Mouse (Mus musculus) CH12.LX (cell line): ENCODE data around the gene Cap2. TPM values are rescaled to one million over a fixed set of nuclear protein-coding genes. Genes with fewer than 3 reads are reported as not detected.

Experiments
- DNase-seq: peaks from one replicate; pipeline ENCODE4 v3.0.0-alpha.2; 2013; ENCODE audit errors: extremely low read depth
- H3K27ac ChIP-seq: 2 replicates; pipeline ENCODE4 v1.5.1; 2012; ENCODE audit warnings: low read depth, mild to moderate bottlenecking, control low read depth, moderate library complexity; ENCODE audit not compliant: insufficient read depth
- H3K27me3 ChIP-seq: replicated peaks from 2 replicates; pipeline ENCODE3; 2012; ENCODE audit warnings: inconsistent platforms
- H3K36me3 ChIP-seq, 2 experiments: replicated peaks in 1 of 2; 2 replicates each; pipeline versions ENCODE3 to v1.6.1; 2012; ENCODE audit warnings: inconsistent platforms in 1 of 2, low read length in 1 of 2, mild to moderate bottlenecking in 1 of 2, mixed read lengths in 1 of 2, moderate library complexity in 1 of 2; ENCODE audit not compliant: control insufficient read depth in 1 of 2, insufficient read depth in 1 of 2
- H3K4me1 ChIP-seq, 2 experiments: 2 replicates each; pipeline ENCODE4 v1.6.1; 2012; ENCODE audit warnings: inconsistent platforms in 1 of 2, moderate library complexity in 1 of 2; ENCODE audit not compliant: insufficient read depth in 2 of 2, control insufficient read depth in 1 of 2
- H3K4me2 ChIP-seq: 2 replicates; pipeline ENCODE4 v1.6.1; 2012; ENCODE audit warnings: low read depth, mild to moderate bottlenecking, control low read depth; ENCODE audit not compliant: poor library complexity, insufficient read depth, severe bottlenecking
- H3K4me3 ChIP-seq, 3 experiments: fragments of 150-350 bp in 1 of 3; sonication (generic) in 1 of 3; replicated peaks in 1 of 3; 2 replicates each; pipeline versions ENCODE3 to v1.5.1; 2011 to 2012; ENCODE audit warnings: low read depth in 2 of 3, low read length in 2 of 3, mild to moderate bottlenecking in 2 of 3, moderate library complexity in 2 of 3, control low read depth in 1 of 3, improper control_type of control experiment in 1 of 3, inconsistent platforms in 1 of 3, mixed read lengths in 1 of 3; ENCODE audit not compliant: poor library complexity in 1 of 3
- H3K79me2 ChIP-seq: replicated peaks from 2 replicates; pipeline ENCODE4 v1.6.1; 2012; ENCODE audit warnings: mild to moderate bottlenecking, moderate library complexity; ENCODE audit not compliant: control insufficient read depth, poor library complexity, insufficient read depth, severe bottlenecking; ENCODE audit errors: extremely low read depth
- H3K9ac ChIP-seq: 2 replicates; pipeline ENCODE4 v1.6.1; 2012; ENCODE audit warnings: low read depth, mild to moderate bottlenecking, control low read depth, moderate library complexity; ENCODE audit not compliant: insufficient read depth
- H3K9me3 ChIP-seq: replicated peaks from 2 replicates; pipeline ENCODE3; 2012; ENCODE audit warnings: low read length, inconsistent platforms, mixed read lengths
- CHD1 ChIP-seq: IDR thresholded peaks from 2 replicates; pipeline ENCODE4 v1.6.1; 2012; ENCODE audit warnings: low read depth, low read length, improper control_type of control experiment, inconsistent platforms
- CHD2 ChIP-seq: IDR thresholded peaks from 2 replicates; pipeline ENCODE4 v1.6.1; 2011; ENCODE audit warnings: low read length, improper control_type of control experiment
- CTCF ChIP-seq, 2 experiments: IDR thresholded peaks in 1 of 2; conservative IDR thresholded peaks in 1 of 2; 2 replicates each; pipeline ENCODE4 v1.5.1; 2011 to 2012; ENCODE audit warnings: low read depth in 2 of 2, low read length in 2 of 2, improper control_type of control experiment in 1 of 2, inconsistent platforms in 1 of 2, mild to moderate bottlenecking in 1 of 2, moderate library complexity in 1 of 2
- E2F4 ChIP-seq: IDR thresholded peaks from 2 replicates; pipeline ENCODE4 v1.6.1; 2011; ENCODE audit warnings: low read depth, low read length, improper control_type of control experiment; ENCODE audit not compliant: insufficient replicate concordance
- EP300 ChIP-seq: IDR thresholded peaks from 2 replicates; pipeline ENCODE4 v1.6.1; 2011; ENCODE audit warnings: low read length, improper control_type of control experiment
- ETS1 ChIP-seq: conservative IDR thresholded peaks from 2 replicates; pipeline ENCODE4 v1.6.1; 2012; ENCODE audit warnings: low read depth, mild to moderate bottlenecking, inconsistent platforms, low read length, improper control_type of control experiment, moderate library complexity
- GABPA ChIP-seq: IDR thresholded peaks from 2 replicates; pipeline ENCODE4 v1.6.1; 2012; ENCODE audit warnings: low read depth, low read length, improper control_type of control experiment, inconsistent platforms; ENCODE audit not compliant: insufficient replicate concordance
- HCFC1 ChIP-seq: IDR thresholded peaks from 2 replicates; pipeline ENCODE4 v1.6.1; 2012; ENCODE audit warnings: low read depth, mild to moderate bottlenecking, inconsistent platforms, low read length, improper control_type of control experiment
- IRF4 ChIP-seq: IDR thresholded peaks from 2 replicates; pipeline ENCODE4 v1.6.1; 2014; ENCODE audit warnings: low read depth, mild to moderate bottlenecking, inconsistent platforms, low read length, improper control_type of control experiment
- JUN ChIP-seq: IDR thresholded peaks from 2 replicates; pipeline ENCODE4 v1.6.1; 2011; ENCODE audit warnings: low read depth, mild to moderate bottlenecking, low read length, improper control_type of control experiment, moderate library complexity; ENCODE audit not compliant: insufficient read depth
- MAZ ChIP-seq: IDR thresholded peaks from 2 replicates; pipeline ENCODE4 v1.6.1; 2012; ENCODE audit warnings: low read depth, mild to moderate bottlenecking, inconsistent platforms, low read length, improper control_type of control experiment, moderate library complexity
- MYC ChIP-seq: IDR thresholded peaks from 2 replicates; pipeline ENCODE4 v1.6.1; 2011; ENCODE audit warnings: low read depth, mild to moderate bottlenecking, improper control_type of control experiment, low read length
- NELFE ChIP-seq: IDR thresholded peaks from 2 replicates; pipeline ENCODE4 v1.6.1; 2011; ENCODE audit warnings: low read depth, low read length, improper control_type of control experiment
- NRF1 ChIP-seq: IDR thresholded peaks from 2 replicates; pipeline ENCODE4 v1.6.1; 2014; ENCODE audit warnings: low read depth, mild to moderate bottlenecking, inconsistent platforms, low read length, improper control_type of control experiment, moderate library complexity
- PAX5 ChIP-seq: IDR thresholded peaks from 2 replicates; pipeline ENCODE4 v1.6.1; 2012; ENCODE audit warnings: low read length, inconsistent platforms, mixed read lengths
- POLR2A ChIP-seq: IDR thresholded peaks from 2 replicates; pipeline ENCODE4 v1.6.1; 2011; ENCODE audit warnings: low read depth, mild to moderate bottlenecking, improper control_type of control experiment, low read length
- POLR2AphosphoS2 ChIP-seq: IDR thresholded peaks from 2 replicates; pipeline ENCODE4 v1.6.1; 2011; ENCODE audit warnings: low read depth, low read length, improper control_type of control experiment
- SIN3A ChIP-seq: IDR thresholded peaks from 2 replicates; pipeline ENCODE4 v1.6.1; 2012; ENCODE audit warnings: low read length, improper control_type of control experiment, inconsistent platforms
- SMC3 ChIP-seq: IDR thresholded peaks from 2 replicates; pipeline ENCODE4 v1.6.1; 2011; ENCODE audit warnings: low read depth, low read length, improper control_type of control experiment
- UBTF ChIP-seq: IDR thresholded peaks from 2 replicates; pipeline ENCODE4 v1.6.1; 2012; ENCODE audit warnings: low read depth, mild to moderate bottlenecking, inconsistent platforms, low read length, improper control_type of control experiment, moderate library complexity
- USF1 ChIP-seq: IDR thresholded peaks from 2 replicates; pipeline ENCODE4 v1.6.1; 2014; ENCODE audit warnings: low read depth, mild to moderate bottlenecking, inconsistent platforms, low read length, improper control_type of control experiment
- ZC3H11A ChIP-seq: IDR thresholded peaks from 2 replicates; pipeline ENCODE4 v1.6.1; 2012; ENCODE audit warnings: low read depth, mild to moderate bottlenecking, inconsistent platforms, low read length, improper control_type of control experiment
- ZMIZ1 ChIP-seq: IDR thresholded peaks from 2 replicates; pipeline ENCODE4 v1.6.1; 2012; ENCODE audit warnings: low read depth, mild to moderate bottlenecking, inconsistent platforms, low read length, improper control_type of control experiment
- ZNF384 ChIP-seq: IDR thresholded peaks from 2 replicates; pipeline ENCODE4 v1.6.1; 2012; ENCODE audit warnings: low read depth, low read length, improper control_type of control experiment, inconsistent platforms
- dilution Hi-C: fragments of 300-500 bp; cut with MboI; formaldehyde crosslinking; loops from 2 replicates; pipeline ENCODE4 v1.14.3; 2020; ENCODE audit warnings: low sequenced_read_pairs; ENCODE audit not compliant: extremely low pct_unique_long_range_greater_than_20kb, extremely low pct_ligation_motif_present
- in situ Hi-C: fragments of 300-500 bp; cut with MboI; formaldehyde crosslinking; loops from 3 replicates; pipeline ENCODE4 v1.14.3; 2019; ENCODE audit warnings: low sequenced_read_pairs, low pct_ligation_motif_present, low pct_unique_long_range_greater_than_20kb, mixed read lengths
- polyA plus RNA-seq: library from polyadenylated mRNA; unstranded; fragments of >175 nt; gene quantifications from 2 replicates; pipeline ENCODE4 v1.2.1, GENCODE M21; 2012; ENCODE audit warnings: low read depth; ENCODE audit not compliant: insufficient read length
- total RNA-seq, 2 experiments: library from RNA; depleted of rRNA; stranded (reverse); fragments of 300-350 nt in 1 of 2; fragments of >200 nt in 1 of 2; gene quantifications; 2 replicates each; pipeline ENCODE4 v1.2.3; 2012 to 2014

Cap2 gene
- total and polyA plus RNA-seq, 3 experiments: 0.04 to 0.11 TPM; not detected in 1

GRCm38 (mm10) chr13:46651853-46652252, 150.2 kb downstream of the Cap2 start:
- H3K9ac ChIP-seq: no peak overlapping the region
- peaks cover 7% of the 10 kb centered on the region for H3K9me3 ChIP-seq
- H3K79me2 ChIP-seq: no peaks in the 10 kb centered on the region
- dilution Hi-C loops: no loop called here
- H3K36me3 ChIP-seq: no peaks in the 10 kb centered on the region
- in situ Hi-C loops: loop anchor here (25.0 kb wide), 1 partner anchor 1115 kb away; no protein-coding TSS in a partner anchor
- TF ChIP-seq SMC3: no peak
- TF ChIP-seq ETS1: no peak
- TF ChIP-seq HCFC1: no peak
- TF ChIP-seq EP300: no peak
- TF ChIP-seq SIN3A: no peak
- no peak for TF ChIP-seq ZC3H11A
- TF ChIP-seq POLR2AphosphoS2: no peak
- no peak for TF ChIP-seq PAX5
- no peak overlapping the region for H3K27ac ChIP-seq
- no peaks in the 10 kb centered on the region for H3K27me3 ChIP-seq
- H3K4me2 ChIP-seq: no peak overlapping the region
- no peaks in the 10 kb centered on the region for H3K4me1 ChIP-seq
- no peak for DNase-seq
- no peak overlapping the region for H3K4me3 ChIP-seq

DNA sequence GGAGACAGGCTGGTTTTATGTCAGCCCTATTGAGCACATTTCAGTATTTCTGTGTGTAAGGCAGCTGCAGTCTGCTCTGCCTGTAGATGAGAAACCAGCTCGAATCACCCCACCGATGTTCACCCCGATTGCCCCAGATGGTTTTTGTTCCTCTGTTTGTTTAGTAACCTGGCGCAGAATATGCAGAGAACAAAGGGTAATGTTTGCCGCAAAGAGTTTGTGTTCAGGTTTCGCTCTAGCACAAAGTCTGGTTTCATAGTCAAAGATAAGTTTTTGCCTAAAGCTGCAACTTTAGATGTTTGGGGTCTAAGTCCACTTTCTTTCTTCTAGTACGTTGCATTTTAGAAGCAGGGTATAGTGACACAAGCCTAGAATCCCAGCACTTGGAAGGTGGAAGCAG, 151.0 kb downstream of the Cap2 start:
- Histone ChIP-seq H3K4me3 (no peak overlapping the region), H3K79me2 (no peaks in the 10 kb centered on the region), H3K9ac (no peak overlapping the region), H3K4me2 (no peak overlapping the region), H3K36me3 (no peaks in the 10 kb centered on the region), H3K27ac (no peak overlapping the region), H3K27me3 (no peaks in the 10 kb centered on the region), H3K4me1 (no peaks in the 10 kb centered on the region), H3K9me3 (peaks cover 7% of the 10 kb centered on the region)
- in situ Hi-C loops (loop anchor here (25.0 kb wide), 1 partner anchor 1115 kb away; no protein-coding TSS in a partner anchor), dilution Hi-C loops (no loop called here)
- TF ChIP-seq ZNF384 (no peak), E2F4 (no peak), NRF1 (no peak), UBTF (no peak), CHD1 (no peak), JUN (no peak), HCFC1 (no peak), POLR2A (no peak), NELFE (no peak), MAZ (no peak), MYC (no peak), ETS1 (no peak), SIN3A (no peak), CHD2 (no peak), CTCF (conservative IDR thresholded peaks at IDR 0.05 in 1 of 2, IDR thresholded peaks at IDR 0.05 in 1 of 2; ENCODE audit: low read depth in 2 of 2, low read length in 2 of 2) (no peak), ZMIZ1 (no peak), IRF4 (no peak), USF1 (no peak), GABPA (no peak)
- DNase-seq: no peak
